Mouse (Mus musculus): Measurements from ENCODE around the gene Hira. TPM values are rescaled to one million over a fixed set of nuclear protein-coding genes. Genes with fewer than 3 reads are reported as not detected.
"Not testable (repeated sequence)": the region's sequence is repeated elsewhere in the genome, so short reads cannot be mapped to it uniquely, and the experiment has no call there.

Gene Hira
- total RNA-seq, 2 experiments from 2014 or later: 22.5 to 23.5 TPM

DNA sequence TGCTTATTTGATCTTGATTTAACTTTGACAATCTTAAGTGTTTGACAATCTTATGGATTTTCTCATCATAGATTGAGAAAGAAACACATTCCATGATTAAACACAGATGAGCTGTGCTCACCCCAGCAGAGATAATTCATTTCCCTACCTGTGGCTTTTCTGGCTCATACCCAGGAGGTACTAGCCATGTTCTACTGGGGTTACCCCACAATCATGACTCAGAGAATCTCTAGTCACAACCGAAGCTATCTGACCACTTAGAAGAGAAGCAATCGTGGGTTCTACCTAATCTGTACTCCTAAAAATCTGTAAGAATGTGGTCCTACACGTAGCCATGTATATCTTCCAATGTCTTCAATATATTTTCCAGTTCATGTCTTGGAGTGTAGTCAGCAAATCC, 128.5 kb downstream of the Hira start:
- intact Hi-C loops (cut with DNase I): no loop called here
- no peak for DNase-seq
- Histone ChIP-seq H3K4me3 (no peak overlapping the region), H3K27ac (no peak overlapping the region)
- no peak for TF ChIP-seq CTCF (IDR thresholded peaks at IDR 0.05)

DNA sequence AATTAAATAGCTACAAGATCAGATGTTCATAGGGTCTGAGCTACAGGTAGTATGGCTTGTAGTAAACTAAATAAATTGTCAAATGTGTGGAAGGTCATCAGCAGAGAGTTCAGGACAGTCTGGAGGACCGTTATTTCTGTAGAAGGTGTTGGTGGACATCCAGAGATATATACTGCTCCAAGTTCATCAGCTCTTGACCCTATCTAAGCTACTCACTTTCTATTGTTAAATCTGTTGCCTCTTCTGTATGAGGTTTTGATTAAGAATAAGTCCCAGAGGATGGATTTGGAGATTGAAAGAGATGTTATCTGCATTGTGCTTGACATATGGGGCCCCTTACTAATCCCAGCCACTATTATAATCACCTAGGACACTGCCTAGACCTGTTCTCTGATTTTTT, 129.9 kb downstream of the Hira start:
- intact Hi-C loops (cut with DNase I): no loop called here
- TF ChIP-seq CTCF (IDR thresholded peaks at IDR 0.05): no peak
- Histone ChIP-seq H3K27ac (no peak overlapping the region), H3K4me3 (no peak overlapping the region)
- DNase-seq: no peak

- DNase-seq; H3K27ac ChIP-seq; H3K4me3 ChIP-seq; intact Hi-C loops (cut with DNase I): not testable (repeated sequence)
Observed at GRCm38 (mm10) chr16:19007186-19007591, 130.4 kb downstream of the Hira start.

- Histone ChIP-seq H3K27ac (no peak overlapping the region), H3K4me3 (no peak overlapping the region)
- intact Hi-C loops (cut with DNase I): no loop called here
- TF ChIP-seq CTCF (IDR thresholded peaks at IDR 0.05): no peak
- DNase-seq: no peak
Observed at GRCm38 (mm10) chr16:19010710-19011109, 133.9 kb downstream of the Hira start.

GRCm38 (mm10) chr16:19013550-19013949, 136.7 kb downstream of the Hira start:
- Histone ChIP-seq H3K27ac (no peak overlapping the region), H3K4me3 (no peak overlapping the region)
- intact Hi-C loops (cut with DNase I): no loop called here
- TF ChIP-seq CTCF (IDR thresholded peaks at IDR 0.05): no peak
- DNase-seq: no peak

DNA sequence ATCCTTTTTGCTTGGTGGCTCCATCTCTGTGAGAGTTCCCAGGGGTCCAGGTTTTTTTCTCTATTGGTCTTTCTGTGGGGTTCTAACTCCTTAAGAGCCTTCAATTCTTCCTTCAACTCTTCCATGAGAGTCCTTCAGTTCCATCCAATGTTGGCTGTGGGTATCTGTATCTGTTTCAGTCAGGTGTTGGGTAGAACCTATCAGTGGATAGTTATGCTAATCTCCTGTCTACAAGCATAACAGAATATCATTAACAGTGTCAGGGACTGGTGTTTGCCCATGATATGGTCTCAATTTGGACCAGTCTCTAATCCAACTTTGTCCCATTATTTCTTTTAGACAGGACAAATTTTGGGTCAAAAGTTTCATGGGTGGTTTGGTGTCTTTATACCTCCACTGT, 137.8 kb downstream of the Hira start:
- H3K4me3 ChIP-seq: no peak overlapping the region
- H3K27ac ChIP-seq: no peak overlapping the region
- intact Hi-C loops (cut with DNase I): no loop called here
- DNase-seq: no peak
- no peak for TF ChIP-seq CTCF (IDR thresholded peaks at IDR 0.05)

Other genes starting within 250 kb of the Hira start
- gene Sept5, start 247.1 kb upstream of the Hira start, total RNA-seq (2021): 1 to 10 TPM; 3.1 to 6.1 TPM
- gene Cldn5, start 100.2 kb upstream of the Hira start, total RNA-seq (2021): 1 to 10 TPM; 5.0 to 9.5 TPM
- gene Ufd1, start 65.3 kb upstream of the Hira start, total RNA-seq (2021): 10 to 100 TPM; 43.8 to 50.1 TPM
- gene Cdc45, start 65.0 kb upstream of the Hira start, total RNA-seq (2021): 1 to 10 TPM; 2.6 TPM
- gene 2510002D24Rik, start 40.5 kb upstream of the Hira start, total RNA-seq (2021): 10 to 100 TPM; 15.5 to 21.9 TPM
- 1 to 10 TPM in 1 of 2 experiments, under 1 TPM in 1; 0.38 to 1.1 TPM for gene Gm28539, start 40.5 kb upstream of the Hira start, total RNA-seq (2021)
- 10 to 100 TPM; 35.3 to 46.6 TPM for gene Mrpl40, start 175 bp upstream of the Hira start, total RNA-seq (2021)